Mouse (Mus musculus): ENCODE results near the gene Ccni.

DNA sequence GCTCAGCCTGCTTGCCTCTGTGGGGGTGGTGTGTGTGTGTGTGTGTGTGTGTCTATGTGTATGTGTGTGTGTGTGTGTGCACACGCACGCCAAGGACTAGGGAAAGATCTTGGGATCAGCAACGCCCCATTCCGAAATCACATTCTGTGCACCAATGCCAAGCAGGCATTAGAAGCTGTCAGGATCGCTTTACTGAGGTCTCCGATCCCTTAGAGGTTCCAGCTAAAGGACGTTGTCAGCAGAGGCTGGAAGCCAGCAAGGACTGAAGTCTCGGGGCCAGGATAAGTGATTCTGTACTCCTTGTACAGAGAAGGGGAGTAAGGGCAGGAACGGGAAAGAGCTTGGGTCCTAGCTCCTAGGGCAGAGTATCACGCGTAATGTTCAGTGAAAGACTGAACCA is 51.9 kb downstream of the Ccni start:
- no peak for TF ChIP-seq CTCF (IDR thresholded peaks at IDR 0.05; ENCODE audit: control insufficient read depth, insufficient read depth, insufficient replicate concordance, low read depth, low read length)
- no peak for TF ChIP-seq POLR2A (IDR thresholded peaks at IDR 0.05; ENCODE audit: control insufficient read depth, low read depth, low read length)
